Mouse (Mus musculus) small intestine, adult 2 months (tissue): ENCODE measurements around the gene Wiz.

Source experiments
- CTCF ChIP-seq: fragments of 200-500 bp; IDR thresholded peaks from 2 replicates; pipeline ENCODE4 v1.5.1; 2012; ENCODE audit warnings: low read depth, mild to moderate bottlenecking, control low read depth, inconsistent platforms, low read length, moderate library complexity, mixed read lengths; ENCODE audit not compliant: insufficient replicate concordance, insufficient read length; ENCODE audit errors: extremely low read depth
- POLR2A ChIP-seq: fragments of 200-500 bp; IDR thresholded peaks from 2 replicates; pipeline ENCODE4 v1.6.1; 2012; ENCODE audit warnings: low read depth, mild to moderate bottlenecking, control low read depth, inconsistent platforms, low read length, moderate library complexity

DNA sequence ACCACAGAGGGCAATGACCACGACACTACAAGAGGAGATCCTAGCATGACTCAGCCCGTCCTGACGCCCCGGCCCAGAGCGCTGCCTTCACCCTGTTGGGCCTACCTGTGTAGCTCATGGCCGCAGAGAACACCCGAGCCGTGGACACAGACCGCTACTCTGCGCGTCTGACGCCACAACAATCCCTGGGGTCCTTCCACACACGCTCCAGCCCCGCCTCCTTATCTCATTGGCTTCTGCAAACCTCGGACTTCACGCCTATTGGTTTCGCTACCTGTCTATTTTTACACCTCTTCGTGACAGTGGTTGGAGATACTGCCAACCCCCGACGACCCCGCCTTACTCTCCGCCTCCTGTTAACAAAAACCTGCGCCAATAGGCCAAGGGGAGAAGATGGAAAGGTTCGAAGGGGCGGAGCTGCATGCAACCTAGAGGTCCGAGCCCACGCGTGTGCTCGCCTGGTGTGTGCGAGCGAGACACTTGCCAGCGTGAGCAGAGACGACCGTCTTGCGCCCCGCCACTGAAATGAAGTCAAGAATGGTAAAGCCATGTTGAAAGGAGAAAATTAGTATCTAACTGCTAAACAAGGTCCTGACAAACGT, 38.8 kb downstream of the Wiz start, which contains the start of gene Akap8l:
- TF ChIP-seq POLR2A (peak; percentile 80), CTCF (no peak)
